8 mouse cellular contexts compared by ENCODE assay signal in the genomic region with DNA sequence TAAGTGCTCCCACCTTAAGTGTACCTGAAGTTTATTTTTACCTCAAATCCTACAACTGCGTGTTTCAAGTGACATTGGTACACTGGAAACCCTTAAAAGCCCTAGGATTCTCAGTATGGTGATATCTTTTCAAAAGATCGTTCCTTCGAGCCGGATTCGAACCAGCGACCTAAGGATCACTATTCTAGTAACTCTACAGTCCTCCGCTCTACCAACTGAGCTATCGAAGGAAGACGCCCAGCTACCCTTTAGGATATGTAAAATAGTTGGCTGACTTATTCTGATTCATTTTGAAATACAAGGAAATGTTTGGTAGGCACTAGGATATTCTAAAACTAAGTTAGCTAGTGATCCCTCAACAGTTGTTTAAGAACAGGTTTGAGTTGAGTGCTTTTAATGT. TPM values are rescaled to one million over a fixed set of nuclear protein-coding genes. Genes with fewer than 3 reads are reported as not detected.
A peak's percentile ranks its signal among the peaks of the same experiment; 100 is the strongest.
DNase-seq lines count a peak whose midpoint lies in the region; ATAC-seq lines count a peak whose summit lies in the region.

No protein-coding gene starts in this region.

- H3K4me1 ChIP-seq in forebrain, embryonic 10.5 days = peaks cover 47% of the 10 kb centered on the region
- peaks cover 30% of the 10 kb centered on the region for H3K4me1 ChIP-seq in forebrain, embryonic 12.5 days
- peaks cover 11% of the 10 kb centered on the region for H3K4me1 ChIP-seq in midbrain, embryonic 11.5 days (ENCODE audit: control insufficient read depth, insufficient read depth, low read length)

- no peaks in the 10 kb centered on the region for H3K9me3 ChIP-seq in forebrain, embryonic 10.5 days
- no peaks in the 10 kb centered on the region for H3K9me3 ChIP-seq in forebrain, embryonic 12.5 days
- H3K9me3 ChIP-seq in midbrain, embryonic 11.5 days (ENCODE audit: control insufficient read depth, low read length) = no peaks in the 10 kb centered on the region

- H3K27ac ChIP-seq in forebrain, embryonic 10.5 days = no peak overlapping the region
- no peak overlapping the region for H3K27ac ChIP-seq in forebrain, embryonic 12.5 days
- H3K27ac ChIP-seq in midbrain, embryonic 11.5 days (ENCODE audit: low read depth, low read length) = no peak overlapping the region

- no peak overlapping the region for H3K9ac ChIP-seq in forebrain, embryonic 12.5 days
- H3K9ac ChIP-seq in midbrain, embryonic 11.5 days (ENCODE audit: low read length) = no peak overlapping the region

- no peak overlapping the region; the same call in 1 of the 2 replicates for H3K4me2 ChIP-seq in forebrain, embryonic 12.5 days
- no peak overlapping the region for H3K4me2 ChIP-seq in midbrain, embryonic 11.5 days

- no peaks in the 10 kb centered on the region for H3K27me3 ChIP-seq in forebrain, embryonic 10.5 days (ENCODE audit: poor library complexity, severe bottlenecking)
- no peaks in the 10 kb centered on the region for H3K27me3 ChIP-seq in forebrain, embryonic 12.5 days
- H3K27me3 ChIP-seq in midbrain, embryonic 11.5 days (ENCODE audit: control insufficient read depth, insufficient read depth, low read length) = no peaks in the 10 kb centered on the region

- 0% methylated on average over 9 of the region's 9 CpGs for WGBS in forebrain, embryonic 10.5 days
- WGBS in forebrain, embryonic 12.5 days = 1% methylated on average over 9 of the region's 9 CpGs
- 1% methylated on average over 9 of the region's 9 CpGs for WGBS in midbrain, embryonic 11.5 days

- peak; percentile 74 for DNase-seq in forebrain, embryonic 10.5 days (ENCODE audit: extremely low spot score, low spot score)
- DNase-seq in Muller cell, postnatal 12 days (ENCODE audit: inconsistent ontology term) = peak; percentile 57
- peak; percentile 88 for DNase-seq in embryo, embryonic 11 days
- DNase-seq in heart, postnatal 4 days = peak; percentile 57
- peak; percentile 50 to 58 for DNase-seq in layer of hippocampus, postnatal 36 days
- DNase-seq in midbrain, embryonic 11.5 days (ENCODE audit: low spot score, missing footprints) = peak; percentile 97
- DNase-seq in thymus, postnatal 10 days (ENCODE audit: low spot score in 2 of 2) = peak; percentile 48 to 63

- no peak for ATAC-seq in forebrain, embryonic 12.5 days (ENCODE audit: low FRiP score)
- no peak for ATAC-seq in midbrain, embryonic 11.5 days (ENCODE audit: low FRiP score)

- peaks cover 20% of the 10 kb centered on the region for H3K36me3 ChIP-seq in forebrain, embryonic 10.5 days (replicated peaks)
- peaks cover 19% of the 10 kb centered on the region for H3K36me3 ChIP-seq in forebrain, embryonic 12.5 days (replicated peaks)
- H3K36me3 ChIP-seq in midbrain, embryonic 11.5 days (ENCODE audit: control insufficient read depth, insufficient read depth, low read length) = peaks cover 4% of the 10 kb centered on the region

- H3K4me3 ChIP-seq in forebrain, embryonic 10.5 days = peak overlapping the region; percentile 94
- H3K4me3 ChIP-seq in forebrain, embryonic 12.5 days (replicated peaks) = no peak overlapping the region
- no peak overlapping the region for H3K4me3 ChIP-seq in midbrain, embryonic 11.5 days (ENCODE audit: low read depth, low read length)

RNA-seq across cellular contexts. Expression of gene Abt1, which starts 1.8 kb away (rescaled TPM):
- 15.3 and 15.5 TPM in 2 replicates for polyA plus RNA-seq in forebrain, embryonic 10.5 days (2016; fragmentation: Nextera tagmentation; extraction: Ambion mirVana)
- polyA plus RNA-seq in forebrain, embryonic 12.5 days (2016; fragmentation: Nextera tagmentation; extraction: Ambion mirVana) = 13.0 and 13.2 TPM in 2 replicates
- 1 to 10 TPM; 5.0 to 5.6 TPM for total RNA-seq in heart, postnatal 4 days (2021)
- 1 to 10 TPM; 7.9 to 8.7 TPM for total RNA-seq in layer of hippocampus, postnatal 36 days (2021)
- 14.0 and 14.9 TPM in 2 replicates for polyA plus RNA-seq in midbrain, embryonic 11.5 days (2014; fragmentation: Nextera tagmentation; extraction: Ambion mirVana)

RNA-seq across cellular contexts. Expression of gene Btn1a1, which starts 40.2 kb away (rescaled TPM):
- polyA plus RNA-seq in forebrain, embryonic 10.5 days (2016; fragmentation: Nextera tagmentation; extraction: Ambion mirVana) = 0.09 TPM in 1 of 2 replicates, not detected in the other
- polyA plus RNA-seq in forebrain, embryonic 12.5 days (2016; fragmentation: Nextera tagmentation; extraction: Ambion mirVana) = 0.18 and 0.36 TPM in 2 replicates
- total RNA-seq in heart, postnatal 4 days (2021) = under 1 TPM; 0.11 to 0.24 TPM
- total RNA-seq in layer of hippocampus, postnatal 36 days (2021) = not detected
- polyA plus RNA-seq in midbrain, embryonic 11.5 days (2014; fragmentation: Nextera tagmentation; extraction: Ambion mirVana) = not detected in 2 replicates

RNA-seq across cellular contexts. Expression of gene Zfp322a, which starts 56.5 kb away (rescaled TPM):
- polyA plus RNA-seq in forebrain, embryonic 10.5 days (2016; fragmentation: Nextera tagmentation; extraction: Ambion mirVana) = 57.1 and 58.7 TPM in 2 replicates
- polyA plus RNA-seq in forebrain, embryonic 12.5 days (2016; fragmentation: Nextera tagmentation; extraction: Ambion mirVana) = 64.1 and 65.6 TPM in 2 replicates
- 10 to 100 TPM; 17.6 to 23.5 TPM for total RNA-seq in heart, postnatal 4 days (2021)
- total RNA-seq in layer of hippocampus, postnatal 36 days (2021) = 10 to 100 TPM; 37.7 to 38.8 TPM
- 69.4 and 77.9 TPM in 2 replicates for polyA plus RNA-seq in midbrain, embryonic 11.5 days (2014; fragmentation: Nextera tagmentation; extraction: Ambion mirVana)
